Comparison of ENCODE assay signal across 26 mouse cellular contexts in the genomic region with DNA sequence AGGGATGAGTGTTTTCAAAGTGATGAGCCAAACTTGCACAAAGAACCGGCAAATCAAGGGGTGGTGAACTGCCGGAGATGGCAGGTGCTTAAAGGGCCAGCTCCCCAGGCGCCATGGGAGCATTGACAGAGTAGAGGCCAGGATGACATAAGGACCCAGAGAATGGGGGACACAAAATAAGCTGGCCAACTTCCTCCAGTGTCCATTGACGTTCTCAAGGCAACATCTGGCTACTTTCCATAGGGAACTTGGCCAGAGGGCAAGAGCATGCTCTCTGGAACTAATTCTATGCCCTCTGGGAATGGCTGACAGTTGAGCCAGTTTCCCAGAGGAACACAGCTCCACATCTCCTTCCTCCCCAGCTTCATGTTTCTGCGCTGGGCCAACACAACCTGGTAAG. TPM values are rescaled to one million over a fixed set of nuclear protein-coding genes. Genes with fewer than 3 reads are reported as not detected.
DNase-seq lines count a peak whose midpoint lies in the region.
"Had no signal": no experiment of that assay in that cellular context is flagged by ENCODE, and none has a peak within 500 bp of the region (broad histone marks: within the 10 kb centered on the region; RNA-seq: fewer than 3 reads in every experiment).

No protein-coding gene starts in this region.

- intact Hi-C loops in heart, postnatal 25 days (cut with DNase I): no loop called here
- intact Hi-C loops in heart, postnatal 36 days (cut with DNase I): no loop called here

- H3K27ac ChIP-seq in brown adipose tissue, adult 24 weeks (replicated peaks; ENCODE audit: low read depth, low read length): 0 out of 2 replicates have a peak overlapping the region, but pooled peaks have one; percentile 12
- H3K27ac ChIP-seq: embryonic facial prominence, embryonic 12.5 days; hindbrain, embryonic 14.5 days; liver, embryonic 13.5 days; lung, embryonic 15.5 days; macrophage; midbrain, embryonic 12.5 days; neural tube, embryonic 13.5 days had no signal

- peak; percentile 46 to 58 for DNase-seq in heart, adult 18-20 months
- DNase-seq in heart, postnatal 25 days (ENCODE audit: low spot score): no peak
- peak; percentile 39 for DNase-seq in kidney, postnatal 10 days
- no peak for DNase-seq in kidney, postnatal 14 days
- DNase-seq in heart, postnatal 36 days: peak; percentile 18 to 25
- no peak for DNase-seq in embryo, embryonic 11 days
- DNase-seq: gastrocnemius, postnatal 14 days; liver, embryonic 13.5 days; thymus, postnatal 25 days had no signal

- no peak overlapping the region for H3K4me3 ChIP-seq in brown adipose tissue, adult 24 weeks (ENCODE audit: insufficient read depth, low read depth, low read length)
- H3K4me3 ChIP-seq: embryonic facial prominence, embryonic 12.5 days; erythroblast, embryonic 14.5 days; liver, embryonic 13.5 days; lung, embryonic 15.5 days; midbrain, embryonic 12.5 days; neural tube, embryonic 13.5 days had no signal

- H3K4me1 ChIP-seq in brown adipose tissue, adult 24 weeks (ENCODE audit: control insufficient read depth, insufficient read depth, insufficient read length, low read length): 0 out of 2 replicates have a peak, but pooled peaks cover 3% of the 10 kb centered on the region

RNA-seq across cellular contexts. Expression of a gene that starts 3.0 kb away (rescaled TPM):
- 10 to 100 TPM; 32.0 to 32.3 TPM for total RNA-seq in heart, adult 18-20 months (2021)
- 10 to 100 TPM; 29.0 to 32.2 TPM for total RNA-seq in heart, postnatal 25 days (2021)
- polyA plus RNA-seq in brown adipose tissue, adult 24 weeks (2012; ENCODE audit: insufficient read depth, insufficient read length, missing spikeins): 11.5 and 13.7 TPM in 2 replicates
- 10 to 100 TPM; 30.7 to 32.1 TPM for total RNA-seq in heart, postnatal 36 days (2021)

RNA-seq across cellular contexts. Expression of a gene that starts 7.2 kb away (rescaled TPM):
- total RNA-seq in heart, adult 18-20 months (2021): 1,000 to 10,000 TPM; 3,280 to 3,727 TPM
- total RNA-seq in heart, postnatal 25 days (2021): 1,000 to 10,000 TPM; 3,505 to 3,833 TPM
- 43.7 and 57.2 TPM in 2 replicates for polyA plus RNA-seq in brown adipose tissue, adult 24 weeks (2012; ENCODE audit: insufficient read depth, insufficient read length, missing spikeins)
- total RNA-seq in heart, postnatal 36 days (2021): 1,000 to 10,000 TPM; 3,285 to 3,604 TPM

RNA-seq across cellular contexts. Expression of a gene that starts 33.5 kb away (rescaled TPM):
- total RNA-seq in heart, adult 18-20 months (2021): 10 to 100 TPM; 43.6 to 44.9 TPM
- 10 to 100 TPM; 45.7 to 46.9 TPM for total RNA-seq in heart, postnatal 25 days (2021)
- polyA plus RNA-seq in brown adipose tissue, adult 24 weeks (2012; ENCODE audit: insufficient read depth, insufficient read length, missing spikeins): 61.6 and 90.5 TPM in 2 replicates
- 10 to 100 TPM; 44.1 to 46.2 TPM for total RNA-seq in heart, postnatal 36 days (2021)

RNA-seq across cellular contexts. Expression of a gene that starts 43.5 kb away (rescaled TPM):
- not detected for total RNA-seq in heart, adult 18-20 months (2021)
- total RNA-seq in heart, postnatal 25 days (2021): not detected
- polyA plus RNA-seq in brown adipose tissue, adult 24 weeks (2012; ENCODE audit: insufficient read depth, insufficient read length, missing spikeins): not detected in 2 replicates
- not detected for total RNA-seq in heart, postnatal 36 days (2021)
- total RNA-seq: adrenal gland, postnatal 36 days; gastrocnemius, postnatal 14 days; layer of hippocampus, postnatal 10 days; left cerebral cortex, adult 8-10 months had no signal
- polyA plus RNA-seq: cerebellum, adult 2 months; cortical plate, adult 2 months; embryonic facial prominence, embryonic 12.5 days; erythroblast, embryonic 14.5 days; heart, embryonic 14.5 days; hindbrain, embryonic 14.5 days; large intestine, adult 2 months; limb, embryonic 11.5 days; liver, embryonic 13.5 days; macrophage; midbrain, embryonic 12.5 days; neural tube, embryonic 13.5 days had no signal

RNA-seq across cellular contexts. Expression of a gene that starts 43.9 kb away (rescaled TPM):
- not detected for total RNA-seq in heart, adult 18-20 months (2021)
- not detected for total RNA-seq in heart, postnatal 25 days (2021)
- polyA plus RNA-seq in brown adipose tissue, adult 24 weeks (2012; ENCODE audit: insufficient read depth, insufficient read length, missing spikeins): not detected in 2 replicates
- total RNA-seq in heart, postnatal 36 days (2021): not detected
- total RNA-seq: adrenal gland, postnatal 36 days; gastrocnemius, postnatal 14 days; layer of hippocampus, postnatal 10 days; left cerebral cortex, adult 8-10 months had no signal
- polyA plus RNA-seq: cerebellum, adult 2 months; cortical plate, adult 2 months; embryonic facial prominence, embryonic 12.5 days; erythroblast, embryonic 14.5 days; forebrain, embryonic 14.5 days; heart, embryonic 14.5 days; hindbrain, embryonic 14.5 days; limb, embryonic 11.5 days; liver, embryonic 13.5 days; lung, embryonic 15.5 days; macrophage; midbrain, embryonic 12.5 days; neural tube, embryonic 13.5 days had no signal

Comparison
In these comparisons a context has a peak if more than half of its experiments do, and no peak if none do; other contexts are left out.
1. DNase-seq: peak in heart, adult 18-20 months (2 of 2), kidney, postnatal 10 days (single experiment) and heart, postnatal 36 days (2 of 2); none in heart, postnatal 25 days (single experiment), kidney, postnatal 14 days (single experiment) and embryo, embryonic 11 days (single experiment).